Mouse (Mus musculus): ENCODE results near the gene Mcee. TPM values are rescaled to one million over a fixed set of nuclear protein-coding genes. Genes with fewer than 3 reads are reported as not detected.

Mcee gene
- 214 TPM for polyA plus RNA-seq (2014; fragmentation: Illumina TruSeq; extraction: RNeasy Lipid Tissue Mini Kit (QIAGEN cat#74804); ENCODE audit: low read depth, low replicate concordance)

DNA sequence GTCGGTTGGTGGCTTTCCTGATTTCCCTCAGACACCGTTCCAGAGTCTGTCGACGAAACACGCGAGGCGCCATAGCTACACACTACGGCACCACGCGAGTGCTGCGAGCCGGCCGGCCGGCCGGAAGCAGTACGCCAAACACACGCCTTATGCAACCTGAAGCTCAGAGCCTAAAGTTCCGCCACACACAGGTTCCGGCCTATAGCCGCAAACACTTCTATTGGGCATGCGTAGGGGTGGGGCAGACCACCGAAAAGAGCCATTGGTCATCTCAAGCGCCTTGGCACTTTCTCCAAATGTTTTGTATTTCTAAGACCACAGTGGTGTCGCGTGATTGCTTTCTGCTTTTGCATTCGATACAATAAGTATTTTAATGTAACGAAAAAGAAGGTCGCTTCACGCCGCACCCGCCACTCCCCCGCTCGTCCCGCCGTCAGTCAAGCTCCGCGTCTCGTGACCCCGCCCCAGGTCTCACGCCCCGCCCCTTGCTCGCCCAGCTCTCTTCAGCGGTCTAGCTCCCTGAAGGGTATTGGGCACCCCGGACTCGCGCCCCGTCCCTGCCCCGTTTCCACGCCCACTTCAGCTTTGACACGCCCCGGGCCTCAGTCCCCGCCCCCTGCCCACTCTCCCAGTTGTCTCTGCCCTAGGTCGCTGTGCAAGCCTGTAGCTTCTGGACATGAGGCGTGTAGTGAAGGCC, at the start of gene Mcee, which contains the start of gene Mphosph10:
Gene Mcee, plus strand, starts transcription at position 486 of the 697 bp plus-strand sequence.
Gene Mphosph10, minus strand, starts transcription at position 147 of the 697 bp plus-strand sequence.

DNA sequence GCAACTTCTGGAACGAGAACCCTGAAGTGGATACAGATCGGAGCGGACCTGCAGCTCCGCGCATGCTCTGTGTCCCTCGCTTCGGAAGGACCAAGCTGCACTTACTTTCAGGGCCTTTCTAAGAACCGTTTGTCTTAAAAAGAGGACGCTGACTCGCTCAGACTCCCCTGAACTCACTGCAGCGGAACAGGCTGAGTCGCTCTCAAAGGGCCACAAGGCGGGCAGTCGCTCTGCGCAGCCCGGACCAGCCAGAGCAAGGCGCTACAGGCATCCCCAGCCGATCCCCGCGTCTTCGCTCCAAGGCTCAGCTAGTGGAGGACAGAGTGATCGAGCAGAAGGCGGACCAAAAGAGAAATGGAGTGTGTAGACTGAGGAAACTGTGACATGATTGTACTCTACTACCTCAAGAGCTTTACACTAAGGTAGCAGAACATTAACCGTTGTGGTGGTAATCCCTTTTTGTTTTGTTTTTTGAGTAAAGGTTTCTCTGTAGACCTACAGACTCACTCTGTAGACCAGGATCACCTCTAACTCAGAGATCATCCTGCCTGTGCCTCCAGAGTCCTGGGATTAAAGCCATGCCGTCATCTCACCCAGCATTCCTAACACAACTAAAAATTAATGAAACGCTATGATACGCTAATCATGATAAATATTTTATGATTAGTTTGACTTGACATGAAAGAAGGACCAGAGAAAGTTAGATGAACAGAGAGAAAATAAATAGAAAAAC, 18.4 kb upstream of the Mcee start, which contains the start of gene Fan1:
Gene Fan1, minus strand, starts transcription at position 266 of the 733 bp plus-strand sequence.

Other genes starting within 250 kb of the Mcee start
- not detected for gene Trpm1, start 238.8 kb upstream of the Mcee start, polyA plus RNA-seq (2014; fragmentation: Illumina TruSeq; extraction: RNeasy Lipid Tissue Mini Kit (QIAGEN cat#74804); ENCODE audit: low read depth, low replicate concordance)
- 19.0 TPM for gene Mtmr10, start 105.0 kb upstream of the Mcee start, polyA plus RNA-seq (2014; fragmentation: Illumina TruSeq; extraction: RNeasy Lipid Tissue Mini Kit (QIAGEN cat#74804); ENCODE audit: low read depth, low replicate concordance)
- gene Fan1, start 18.5 kb upstream of the Mcee start, polyA plus RNA-seq (2014; fragmentation: Illumina TruSeq; extraction: RNeasy Lipid Tissue Mini Kit (QIAGEN cat#74804); ENCODE audit: low read depth, low replicate concordance), result 2.0 TPM
- gene Mphosph10, start 339 bp upstream of the Mcee start, polyA plus RNA-seq (2014; fragmentation: Illumina TruSeq; extraction: RNeasy Lipid Tissue Mini Kit (QIAGEN cat#74804); ENCODE audit: low read depth, low replicate concordance), result 17.2 TPM
- not detected for gene Apba2, start 109.1 kb downstream of the Mcee start, polyA plus RNA-seq (2014; fragmentation: Illumina TruSeq; extraction: RNeasy Lipid Tissue Mini Kit (QIAGEN cat#74804); ENCODE audit: low read depth, low replicate concordance)